Mouse (Mus musculus) lung, postnatal 0 days (tissue): ENCODE data around the gene Utf1.

Experiments
- CTCF ChIP-seq: IDR thresholded peaks from 2 replicates; pipeline ENCODE4 v1.5.1; 2016; ENCODE audit warnings: antibody characterized with exemption, mild to moderate bottlenecking
- EP300 ChIP-seq: IDR thresholded peaks from 2 replicates; pipeline ENCODE4 v1.6.1; 2016; ENCODE audit warnings: antibody characterized with exemption, mild to moderate bottlenecking, control low read depth

- TF ChIP-seq CTCF (no peak), EP300 (no peak)
Observed at GRCm38 (mm10) chr7:139943674-139944281, at the start of gene Utf1.
